Mouse (Mus musculus) erythroblast, adult 5-6 weeks (primary cell): ENCODE data around the gene Fam69a. TPM values are rescaled to one million over a fixed set of nuclear protein-coding genes. Genes with fewer than 3 reads are reported as not detected.
"Not testable (repeated sequence)": the region's sequence is repeated elsewhere in the genome, so short reads cannot be mapped to it uniquely, and the experiment has no call there.

Experiments used
- ATAC-seq: replicated peaks from 2 replicates; pipeline ENCODE4 v1.8.0; 2016; ENCODE audit warnings: moderate number of reproducible peaks, mild to moderate bottlenecking, moderate TSS enrichment, inconsistent platforms; ENCODE audit not compliant: poor library complexity, low FRiP score, severe bottlenecking
- total RNA-seq, 2 experiments: library from RNA; stranded (forward) in 1 of 2; stranded (reverse) in 1 of 2; fragments of 150-400 nt in 1 of 2; fragments of 200-764, 138-1000 nt in 1 of 2; gene quantifications; 2 replicates each; pipeline versions ENCODE4 v1.2.3 to v1.2.4; 2015 to 2017; ENCODE audit warnings: low replicate concordance in 2 of 2

Fam69a gene
- total RNA-seq, 2 experiments from 2014 or later = 7.2 to 7.9 TPM

- peak; percentile 66 for ATAC-seq
Observed at GRCm38 (mm10) chr5:107959624-107960300, 27.1 kb downstream of the Fam69a start.

- ATAC-seq = peak; percentile 68
Observed at GRCm38 (mm10) chr5:107950643-107951042, 36.2 kb downstream of the Fam69a start.

DNA sequence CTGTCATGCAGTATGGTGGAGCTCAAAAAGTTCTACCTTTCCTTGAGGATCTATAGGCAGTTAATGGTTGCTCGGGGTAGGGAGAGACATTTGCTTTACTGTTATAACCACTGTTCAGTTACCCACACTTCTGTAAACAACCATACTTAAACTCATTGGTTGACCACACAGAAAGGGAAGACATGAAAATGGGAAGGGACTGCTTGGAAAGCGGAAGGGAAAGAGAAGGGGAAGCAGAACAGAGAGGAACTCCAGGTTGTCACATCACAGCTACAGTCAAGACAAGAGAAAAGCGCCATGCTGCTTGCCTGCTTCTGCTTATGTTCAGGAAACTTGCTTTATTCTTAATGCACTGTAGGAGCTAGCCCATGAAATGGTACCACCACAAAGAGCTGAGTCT lies 37.3 kb downstream of the Fam69a start:
- ATAC-seq = no peak

DNA sequence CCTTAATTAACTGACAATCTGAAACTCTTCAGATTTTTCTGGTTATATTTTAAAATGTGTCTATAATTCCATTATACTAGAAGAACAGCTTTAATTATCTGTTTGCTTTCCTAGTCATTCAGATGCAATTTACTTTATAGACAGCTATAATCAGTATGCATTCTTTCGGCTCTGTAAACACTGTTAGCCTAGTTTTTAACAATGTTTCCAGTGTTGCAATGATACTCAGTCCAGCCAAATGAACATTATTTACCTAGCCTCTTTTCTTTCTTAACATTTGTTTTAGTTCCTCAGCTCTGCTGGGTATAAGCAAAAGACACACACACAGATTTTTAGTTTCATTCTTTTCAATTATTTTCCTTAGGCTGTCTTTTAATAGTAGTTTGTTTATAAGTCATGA lies 38.0 kb downstream of the Fam69a start:
- ATAC-seq = no peak

GRCm38 (mm10) chr5:107947548-107947947 lies 39.3 kb downstream of the Fam69a start:
- no peak for ATAC-seq

- no peak for ATAC-seq
Observed at GRCm38 (mm10) chr5:107946475-107946874, 40.4 kb downstream of the Fam69a start.

DNA sequence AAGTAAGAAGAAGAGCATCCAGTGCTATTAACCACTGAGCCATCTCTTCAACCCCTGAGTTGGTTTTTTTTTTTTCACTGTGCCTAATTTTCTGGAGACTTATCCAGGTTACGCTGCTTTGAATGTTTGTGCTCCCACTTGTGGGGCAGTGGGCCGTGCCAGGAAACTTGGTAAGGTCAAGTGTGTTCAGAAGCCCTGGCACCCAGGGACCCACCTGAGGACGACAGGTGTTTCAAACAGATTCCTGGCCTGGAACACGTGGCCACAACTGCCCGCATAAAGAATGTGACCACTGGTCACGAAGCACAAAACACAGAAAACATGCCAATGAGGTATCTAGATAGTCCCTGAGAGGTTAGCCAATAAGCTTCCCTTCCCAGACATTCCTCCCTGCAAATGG lies 43.4 kb downstream of the Fam69a start:
- no peak for ATAC-seq

GRCm38 (mm10) chr5:107942941-107943340 lies 43.9 kb downstream of the Fam69a start:
- no peak for ATAC-seq

DNA sequence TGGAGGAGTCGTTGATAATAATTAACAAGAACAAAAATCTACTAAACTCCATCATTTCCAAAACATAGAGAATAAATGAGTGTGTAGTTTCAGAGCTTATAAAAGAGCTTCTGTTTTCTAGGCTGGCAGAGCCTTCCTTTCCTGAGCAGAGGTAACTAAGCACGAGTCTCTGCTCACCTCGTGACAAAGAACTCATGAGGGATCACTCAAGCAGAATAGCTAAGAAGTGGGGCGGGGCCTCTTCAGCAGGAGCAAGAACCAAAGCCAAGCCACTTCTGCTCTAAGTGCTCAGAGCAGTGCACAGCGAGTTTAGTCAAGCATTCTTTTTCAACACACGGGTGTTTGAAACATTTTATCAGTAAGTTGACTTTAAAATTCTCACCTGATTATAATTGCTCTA lies 45.7 kb downstream of the Fam69a start:
- no peak for ATAC-seq

- ATAC-seq = no peak
Observed at GRCm38 (mm10) chr5:107939701-107940100, 47.2 kb downstream of the Fam69a start.

- no peak for ATAC-seq
Observed at GRCm38 (mm10) chr5:107938886-107939285, 48.0 kb downstream of the Fam69a start.

DNA sequence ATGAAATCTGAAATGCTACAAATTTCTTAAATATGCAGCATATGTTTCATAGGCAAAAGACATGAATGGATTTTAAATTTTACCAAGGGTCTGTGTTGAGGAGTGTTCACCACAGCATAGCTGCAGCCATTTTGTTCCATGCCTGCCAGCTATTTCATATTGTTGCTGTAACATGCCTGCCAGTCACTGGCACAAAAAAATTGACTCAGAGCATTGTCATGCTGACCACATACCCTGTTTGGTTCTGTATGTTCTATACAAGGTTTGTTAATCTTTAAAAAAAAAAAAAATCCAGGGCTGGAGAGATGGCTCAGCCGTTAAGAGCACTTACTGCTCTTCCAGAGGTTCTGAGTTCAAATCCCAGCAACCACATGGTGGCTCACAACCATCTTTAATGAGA lies 48.4 kb downstream of the Fam69a start:
- ATAC-seq = not testable (repeated sequence)

DNA sequence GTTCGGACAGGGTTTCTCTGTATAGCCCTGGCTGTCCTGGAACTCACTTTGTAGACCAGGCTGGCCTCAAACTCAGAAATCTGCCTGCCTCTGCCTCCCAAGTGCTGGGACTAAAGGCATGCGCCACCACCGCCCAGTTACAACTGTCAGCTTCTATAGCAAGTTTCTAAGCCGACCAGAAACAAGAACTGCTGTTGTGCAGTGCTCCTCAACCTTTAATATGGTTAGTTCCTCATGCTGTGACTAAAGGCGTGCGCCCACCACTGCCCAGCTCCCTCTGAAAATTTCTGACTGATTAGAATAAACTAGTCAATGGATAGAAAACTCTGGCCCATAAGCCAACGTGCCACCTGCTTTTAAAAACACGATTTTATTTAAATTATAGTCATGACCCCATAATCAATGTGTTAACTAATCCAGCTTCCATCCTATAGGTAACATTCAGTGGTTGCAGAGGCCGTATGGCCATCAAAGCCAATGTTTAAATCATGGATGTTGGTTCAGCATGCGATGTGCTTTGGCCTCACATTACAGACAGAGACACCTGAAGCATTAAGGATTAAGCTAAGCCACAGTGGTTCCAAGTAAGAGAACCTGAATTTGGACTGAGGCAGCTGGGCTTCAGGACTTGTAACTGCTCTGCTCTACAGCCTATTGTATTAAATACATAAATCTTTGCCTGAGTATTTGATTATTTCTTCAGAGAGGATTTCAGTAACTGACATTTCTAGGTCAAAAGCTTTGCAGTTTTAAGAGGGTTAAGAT lies 50.1 kb downstream of the Fam69a start:
- no peak for ATAC-seq

DNA sequence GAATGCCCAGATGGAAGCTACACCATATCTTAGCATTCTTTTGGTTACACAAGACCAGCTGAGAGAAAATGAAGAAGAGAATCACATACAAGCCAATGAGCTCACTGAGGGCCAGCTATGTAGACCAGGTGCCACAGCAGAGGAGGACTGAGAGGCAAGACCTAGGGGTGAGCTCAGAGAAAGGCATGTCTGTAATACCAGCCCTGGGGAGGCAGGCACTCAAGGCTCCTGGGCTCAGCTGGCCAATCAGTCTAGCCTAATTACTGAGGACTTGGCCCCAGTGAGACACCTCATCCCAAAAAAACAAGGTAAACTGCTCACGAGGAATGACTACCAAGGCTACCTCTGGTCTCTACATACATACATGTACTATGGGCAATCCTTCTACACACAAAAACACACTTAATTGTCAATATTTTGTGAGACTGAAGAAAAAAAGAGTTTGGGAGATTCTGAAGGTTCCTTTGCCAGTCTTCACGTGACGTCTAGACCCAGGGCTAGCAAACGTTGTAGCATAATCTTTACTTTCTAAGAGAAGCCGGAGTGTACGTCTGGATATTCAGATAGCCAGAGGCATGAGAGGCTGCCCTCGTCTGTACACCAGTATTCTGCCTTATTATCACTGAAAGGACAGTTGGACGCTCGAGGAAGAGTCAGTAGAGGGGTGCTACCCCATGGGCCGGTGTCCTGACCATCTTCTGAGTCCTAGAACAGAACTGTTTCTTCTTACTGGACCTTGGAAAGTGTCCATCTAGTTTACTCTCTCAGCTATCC lies 51.9 kb downstream of the Fam69a start:
- peak; percentile 81 for ATAC-seq

GRCm38 (mm10) chr5:107933202-107933974 lies 53.5 kb downstream of the Fam69a start:
- ATAC-seq = no peak

DNA sequence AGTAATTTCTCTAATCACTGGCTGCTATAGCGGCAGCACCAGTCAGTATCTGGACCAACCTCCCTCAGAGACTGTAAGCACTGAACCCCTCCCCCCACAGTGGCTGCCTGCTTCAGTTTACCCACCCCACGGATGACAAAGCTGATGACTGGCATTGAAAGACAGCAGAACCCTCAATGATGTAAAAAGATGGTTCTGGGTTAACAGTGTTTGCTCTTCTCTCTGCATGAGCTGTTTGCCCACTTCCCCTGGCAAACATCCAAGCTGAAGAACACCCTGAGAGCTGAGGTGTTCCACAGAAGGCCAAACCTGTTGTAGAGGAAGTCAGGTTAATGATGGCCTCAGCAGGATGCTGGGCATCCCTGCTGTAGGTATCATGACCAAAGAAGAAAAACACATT lies 54.3 kb downstream of the Fam69a start:
- ATAC-seq = no peak

DNA sequence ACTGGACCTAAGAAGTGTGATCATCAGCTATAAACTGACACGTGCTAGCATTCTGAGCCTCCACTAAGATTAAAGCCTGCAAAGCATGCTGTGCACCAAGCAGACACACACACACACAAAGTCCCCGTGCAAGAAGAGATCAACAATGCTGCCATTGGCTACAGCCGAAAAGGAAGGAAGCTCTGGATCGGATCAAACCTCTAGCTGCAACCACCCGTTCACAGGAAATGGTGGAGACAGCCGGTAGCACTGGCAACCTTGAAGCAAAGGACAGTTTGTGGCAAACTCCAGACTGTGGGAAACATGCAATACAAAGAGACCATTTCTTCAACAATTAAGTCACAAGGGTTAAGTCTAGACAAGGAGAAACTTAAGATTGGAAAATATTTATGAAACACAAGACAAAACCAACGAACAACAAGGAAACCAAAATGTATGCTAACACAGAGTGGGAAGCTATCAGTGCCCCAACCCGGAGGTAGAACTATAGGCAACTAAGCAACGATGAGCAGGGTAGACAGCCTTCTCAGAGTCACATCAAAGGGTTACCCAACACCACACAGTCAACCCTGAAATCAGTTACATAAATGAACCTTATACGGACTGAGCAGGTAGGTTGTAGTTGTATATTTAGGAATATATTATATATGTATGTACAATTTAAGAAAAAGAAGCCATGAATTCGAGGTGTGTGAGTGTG lies 60.2 kb downstream of the Fam69a start:
- ATAC-seq = peak; percentile 51; the same call in 1 of the 2 replicates

DNA sequence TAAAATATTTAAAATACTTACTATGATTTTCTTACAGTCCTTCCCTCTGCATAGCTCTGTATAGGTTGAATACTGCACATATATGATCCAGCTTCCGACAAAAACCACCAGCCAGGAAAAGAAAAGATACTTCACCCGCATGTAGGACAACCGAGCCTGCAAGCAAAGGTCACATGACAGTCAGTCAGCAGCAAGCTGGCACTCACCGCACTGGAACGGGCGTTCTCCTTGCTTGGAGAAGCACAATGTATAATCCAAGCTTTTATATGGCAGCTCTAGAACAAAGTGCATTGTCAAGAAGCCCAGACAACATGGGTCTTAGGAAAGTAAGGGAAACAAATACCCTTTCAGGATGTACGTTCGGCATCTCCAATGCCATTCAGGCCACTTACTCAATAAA lies 62.3 kb downstream of the Fam69a start:
- ATAC-seq = no peak

GRCm38 (mm10) chr5:107922836-107923235 lies 64.0 kb downstream of the Fam69a start:
- no peak for ATAC-seq
